In the genomic region with DNA sequence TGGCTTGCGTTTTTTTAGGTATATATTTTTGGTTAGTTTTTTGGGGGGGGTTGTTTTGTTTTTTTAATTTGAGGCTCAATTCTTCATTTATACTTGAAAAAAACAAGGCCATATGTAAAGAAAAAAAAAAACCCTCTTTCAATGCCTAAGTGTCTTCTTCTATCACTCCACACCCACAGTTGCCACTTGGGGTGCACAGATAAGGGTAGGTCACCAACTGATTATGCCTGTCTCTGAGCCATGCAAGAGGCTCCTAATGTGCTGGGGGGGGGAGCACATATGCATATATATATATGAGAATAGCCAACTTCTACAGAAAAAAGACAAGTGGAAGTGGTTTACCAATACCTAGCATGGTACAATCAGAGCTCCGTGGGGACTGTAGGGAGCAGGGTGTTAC, we compare ENCODE assay signal across 24 mouse cellular contexts.
DNase-seq lines count a peak whose midpoint lies in the region; ATAC-seq lines count a peak whose summit lies in the region.
"Had no signal": no experiment of that assay in that cellular context is flagged by ENCODE, and none has a peak within 500 bp of the region (broad histone marks: within the 10 kb centered on the region; RNA-seq: fewer than 3 reads in every experiment).

No protein-coding gene starts in this region.

- peak overlapping the region; percentile 38 for H3K4me3 ChIP-seq in liver, embryonic 13.5 days (replicated peaks)
- no peak overlapping the region for H3K4me3 ChIP-seq in forebrain, embryonic 16.5 days (replicated peaks; ENCODE audit: low read length)
- H3K4me3 ChIP-seq in kidney, embryonic 15.5 days (replicated peaks) = no peak overlapping the region
- H3K4me3 ChIP-seq: embryonic facial prominence, embryonic 12.5 days; heart, embryonic 10.5 days; limb, embryonic 10.5 days; midbrain, embryonic 12.5 days had no signal

- intact Hi-C loops in heart, postnatal 36 days (cut with DNase I) = no loop called here

- peaks cover 42% of the 10 kb centered on the region for H3K4me1 ChIP-seq in liver, embryonic 13.5 days (replicated peaks)
- no peaks in the 10 kb centered on the region for H3K4me1 ChIP-seq in forebrain, embryonic 16.5 days (replicated peaks; ENCODE audit: control insufficient read depth, insufficient read depth, low read length)
- H3K4me1 ChIP-seq in kidney, embryonic 15.5 days = peaks cover 7% of the 10 kb centered on the region
- H3K4me1 ChIP-seq: embryonic facial prominence, embryonic 12.5 days; midbrain, embryonic 12.5 days had no signal

- H3K27me3 ChIP-seq in liver, embryonic 13.5 days = no peaks in the 10 kb centered on the region
- H3K27me3 ChIP-seq in forebrain, embryonic 16.5 days (replicated peaks; ENCODE audit: control insufficient read depth, insufficient read depth, low read length) = no peaks in the 10 kb centered on the region
- H3K27me3 ChIP-seq in kidney, embryonic 15.5 days = no peaks in the 10 kb centered on the region
- H3K27me3 ChIP-seq: embryonic facial prominence, embryonic 12.5 days; midbrain, embryonic 12.5 days had no signal

- peaks cover 54% of the 10 kb centered on the region for H3K36me3 ChIP-seq in liver, embryonic 13.5 days
- H3K36me3 ChIP-seq in forebrain, embryonic 16.5 days (ENCODE audit: control insufficient read depth, insufficient read depth) = peaks cover 41% of the 10 kb centered on the region
- H3K36me3 ChIP-seq in kidney, embryonic 15.5 days = peaks cover 78% of the 10 kb centered on the region

- ATAC-seq in erythroblast, adult 5-6 weeks (replicated peaks; ENCODE audit: low FRiP score, poor library complexity, severe bottlenecking) = peak; percentile 83
- peak; percentile 98 for ATAC-seq in liver, embryonic 13.5 days (ENCODE audit: low read depth)
- ATAC-seq in megakaryocyte progenitor cell, adult 5-6 weeks (replicated peaks; ENCODE audit: poor library complexity) = peak; percentile 92
- no peak for ATAC-seq in forebrain, embryonic 16.5 days
- ATAC-seq in kidney, embryonic 15.5 days (replicated peaks; ENCODE audit: low FRiP score) = no peak
- ATAC-seq: forebrain, embryonic 14.5 days; lung, postnatal 0 days had no signal

- H3K27ac ChIP-seq in liver, embryonic 13.5 days = peak overlapping the region; percentile 87
- no peak overlapping the region for H3K27ac ChIP-seq in forebrain, embryonic 16.5 days (ENCODE audit: low read length)
- no peak overlapping the region for H3K27ac ChIP-seq in kidney, embryonic 15.5 days
- H3K27ac ChIP-seq: embryonic facial prominence, embryonic 12.5 days; heart, embryonic 10.5 days; limb, embryonic 10.5 days; macrophage; midbrain, embryonic 12.5 days had no signal

- peak; percentile 49 for DNase-seq in MEL-GATA-1-ER (ENCODE audit: extremely low read depth, low read depth)
- DNase-seq in liver, embryonic 13.5 days = peak; percentile 66
- DNase-seq in heart, postnatal 4 days = no peak
- DNase-seq in heart, postnatal 36 days = no peak
- DNase-seq: adrenal gland, postnatal 10 days; cerebellum, adult 11 months; cerebellum, adult 9-11 months; gastrocnemius, postnatal 10 days; kidney, adult 2 months; kidney, postnatal 10 days; spleen, adult 18-20 months; thymus, adult 18-20 months; thymus, postnatal 36 days had no signal

- H3K9ac ChIP-seq in liver, embryonic 13.5 days = peak overlapping the region; percentile 58
- no peak overlapping the region for H3K9ac ChIP-seq in forebrain, embryonic 16.5 days (replicated peaks; ENCODE audit: low read depth, low read length)
- no peak overlapping the region for H3K9ac ChIP-seq in kidney, embryonic 15.5 days
- H3K9ac ChIP-seq: embryonic facial prominence, embryonic 12.5 days; midbrain, embryonic 12.5 days had no signal

- 22% methylated on average over 2 of the region's 2 CpGs for WGBS in liver, embryonic 13.5 days (ENCODE audit: insufficient replicate concordance)
- WGBS in forebrain, embryonic 16.5 days = 93% methylated on average over 2 of the region's 2 CpGs
- WGBS in kidney, embryonic 15.5 days = 87% methylated on average over 2 of the region's 2 CpGs

- H3K9me3 ChIP-seq in liver, embryonic 13.5 days (replicated peaks) = peaks cover 24% of the 10 kb centered on the region
- peaks cover 32% of the 10 kb centered on the region for H3K9me3 ChIP-seq in forebrain, embryonic 16.5 days (ENCODE audit: control insufficient read depth, low read length)
- peaks cover 35% of the 10 kb centered on the region for H3K9me3 ChIP-seq in kidney, embryonic 15.5 days (replicated peaks)

- H3K4me2 ChIP-seq in liver, embryonic 13.5 days = peak overlapping the region; percentile 64
- H3K4me2 ChIP-seq in forebrain, embryonic 16.5 days (ENCODE audit: low read length) = no peak overlapping the region
- H3K4me2 ChIP-seq in kidney, embryonic 15.5 days = no peak overlapping the region
- H3K4me2 ChIP-seq: embryonic facial prominence, embryonic 12.5 days; midbrain, embryonic 12.5 days had no signal

Comparison
In these comparisons a context has a peak if more than half of its experiments do, and no peak if none do; other contexts are left out.
1. DNase-seq: peak in MEL-GATA-1-ER (single experiment) and liver, embryonic 13.5 days (single experiment); none in heart, postnatal 4 days (single experiment) and heart, postnatal 36 days (0 of 2).
2. ATAC-seq: peak in erythroblast, adult 5-6 weeks (single experiment), liver, embryonic 13.5 days (single experiment) and megakaryocyte progenitor cell, adult 5-6 weeks (single experiment); none in forebrain, embryonic 16.5 days (single experiment) and kidney, embryonic 15.5 days (single experiment).